Mouse (Mus musculus) E14TG2a.4 (cell line): ENCODE results near the gene Ttc12.

ENCODE experiments used
- CTCF ChIP-seq: conservative IDR thresholded peaks from 2 replicates; pipeline ENCODE4 v1.5.1; 2014; ENCODE audit warnings: low read length
- NANOG ChIP-seq: IDR thresholded peaks from 2 replicates; pipeline ENCODE4 v1.6.1; 2014; ENCODE audit warnings: borderline replicate concordance, low read length, mixed read lengths
- POU5F1 ChIP-seq: IDR thresholded peaks from 2 replicates; pipeline ENCODE4 v1.6.1; 2014; ENCODE audit warnings: low read length, borderline replicate concordance

- no peak for TF ChIP-seq CTCF
- no peak for TF ChIP-seq NANOG
- no peak for TF ChIP-seq POU5F1
Observed at GRCm38 (mm10) chr9:49396006-49396405, 90.0 kb downstream of the Ttc12 start.
